Mouse (Mus musculus) CD4-positive, CD25-positive, alpha-beta regulatory T cell, adult 4 months (primary cell): ENCODE measurements around the gene Dnm1. TPM values are rescaled to one million over a fixed set of nuclear protein-coding genes. Genes with fewer than 3 reads are reported as not detected.

ENCODE experiments used
- ATAC-seq: one replicate; pipeline ENCODE4 v1.8.0; 2017
- polyA plus RNA-seq, 2 experiments: library from polyadenylated mRNA; unstranded; fragments of 100-300 nt; shearing (Covaris generic); gene quantifications; one replicate each; pipeline ENCODE4 v1.2.1; 2017

Dnm1 gene
- polyA plus RNA-seq, 2 experiments from 2014 or later, result not detected

GRCm38 (mm10) chr2:32259657-32260417, 93.3 kb downstream of the Dnm1 start, which contains the start of gene Uck1:
Gene Uck1, minus strand, starts transcription at chr2:32260159.
- peak; percentile 94 for ATAC-seq

DNA sequence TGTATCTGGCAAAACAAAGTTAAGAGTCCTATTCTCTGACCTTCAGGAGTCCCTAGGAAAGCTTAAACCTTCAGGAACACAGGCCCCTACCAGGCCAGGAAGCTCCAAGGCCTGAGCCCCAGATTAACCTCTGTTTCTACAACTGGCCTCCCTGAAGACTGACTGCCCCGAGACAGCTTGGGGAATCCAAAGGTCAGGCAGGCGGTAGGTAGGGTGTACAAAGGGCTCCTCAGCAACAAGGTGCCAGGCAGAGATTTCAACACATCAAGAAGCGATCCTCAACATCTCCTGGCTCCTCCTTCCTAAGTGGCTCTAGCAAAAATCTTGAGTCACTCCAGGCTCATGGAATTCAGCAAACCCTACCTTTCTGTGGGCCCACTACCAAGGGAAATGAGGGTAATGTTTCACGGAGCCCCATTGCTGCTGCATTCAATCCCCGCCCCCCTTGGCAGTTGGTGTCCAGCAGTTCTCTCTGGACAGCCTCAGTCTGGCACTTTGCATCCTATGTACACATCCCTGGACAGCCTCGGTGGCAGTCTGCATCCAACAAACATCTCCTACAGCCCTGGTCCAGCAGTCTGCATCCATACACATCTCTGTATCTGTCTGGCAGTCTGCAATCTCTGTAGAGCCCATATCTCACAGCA, 94.1 kb downstream of the Dnm1 start:
- ATAC-seq, result no peak

Other genes with a start within 250 kb of the Dnm1 start
- 10 to 100 TPM; 31.7 to 32.9 TPM for gene Prrc2b, start 202.3 kb downstream of the Dnm1 start, polyA plus RNA-seq
- 1 to 10 TPM; 6.5 to 7.9 TPM for gene Pomt1, start 116.7 kb downstream of the Dnm1 start, polyA plus RNA-seq
- gene Uck1, start 93.2 kb downstream of the Dnm1 start, polyA plus RNA-seq, result 10 to 100 TPM; 33.3 to 42.0 TPM
- 10 to 100 TPM; 18.1 to 21.3 TPM for gene Golga2, start 66.0 kb downstream of the Dnm1 start, polyA plus RNA-seq
- gene Swi5, start 65.3 kb downstream of the Dnm1 start, polyA plus RNA-seq, result 100 to 1,000 TPM; 162 to 183 TPM
- gene Ciz1, start 1.0 kb downstream of the Dnm1 start, polyA plus RNA-seq, result 100 to 1,000 TPM in 1 of 2 experiments, 10 to 100 TPM in 1; 58.7 to 103 TPM
- 10 to 100 TPM; 46.6 to 52.9 TPM for gene 1110008P14Rik, start 28.6 kb upstream of the Dnm1 start, polyA plus RNA-seq
- not detected for gene Lcn2, start 34.9 kb upstream of the Dnm1 start, polyA plus RNA-seq
- gene Ptges2, start 42.6 kb upstream of the Dnm1 start, polyA plus RNA-seq, result under 1 TPM; 0.34 to 0.50 TPM
- gene Naif1, start 97.1 kb upstream of the Dnm1 start, polyA plus RNA-seq, result 1 to 10 TPM; 5.5 to 7.1 TPM
- 1 to 10 TPM; 4.7 to 6.7 TPM for gene Slc25a25, start 98.1 kb upstream of the Dnm1 start, polyA plus RNA-seq
- gene Fam102a, start 182.0 kb upstream of the Dnm1 start, polyA plus RNA-seq, result 10 to 100 TPM; 50.6 to 55.5 TPM
- 100 to 1,000 TPM; 131 to 166 TPM for gene Dpm2, start 217.5 kb upstream of the Dnm1 start, polyA plus RNA-seq
- not detected for gene Pip5kl1, start 221.5 kb upstream of the Dnm1 start, polyA plus RNA-seq
- gene 9430097D07Rik, start 222.3 kb upstream of the Dnm1 start, polyA plus RNA-seq, result not detected
- 10 to 100 TPM; 25.2 to 38.6 TPM for gene St6galnac4, start 233.8 kb upstream of the Dnm1 start, polyA plus RNA-seq
- gene St6galnac6, start 246.4 kb upstream of the Dnm1 start, polyA plus RNA-seq, result 1 to 10 TPM; 3.1 to 4.7 TPM